Mouse (Mus musculus) heart, embryonic 16.5 days (tissue): ENCODE results near the gene Cracr2b. TPM values are rescaled to one million over a fixed set of nuclear protein-coding genes. Genes with fewer than 3 reads are reported as not detected.
"Not testable (repeated sequence)": the region's sequence is repeated elsewhere in the genome, so short reads cannot be mapped to it uniquely, and the experiment has no call there.

Source experiments
- ATAC-seq: fragments of 200-750 bp; cut with Nextera tagmentation; replicated peaks from 2 replicates; pipeline ENCODE4 v1.8.0; 2017; ENCODE audit warnings: moderate number of reproducible peaks; ENCODE audit not compliant: insufficient read depth, low FRiP score; ENCODE audit errors: extremely low read depth
- H3K27ac ChIP-seq: fragments of 300-500 bp; sonication (generic); 2 replicates; pipeline ENCODE4 v1.5.1; 2014; ENCODE audit warnings: mild to moderate bottlenecking, low read length, control low read depth, moderate library complexity
- H3K27me3 ChIP-seq: fragments of 300-500 bp; sonication (generic); 2 replicates; pipeline ENCODE4 v1.6.1; 2014; ENCODE audit warnings: low read length, mixed read lengths; ENCODE audit not compliant: control insufficient read depth, insufficient read depth
- H3K36me3 ChIP-seq: fragments of 300-500 bp; sonication (generic); 2 replicates; pipeline ENCODE4 v1.6.1; 2014; ENCODE audit not compliant: control insufficient read depth, insufficient read depth
- H3K4me1 ChIP-seq: fragments of 300-500 bp; sonication (generic); 2 replicates; pipeline ENCODE4 v1.6.1; 2014; ENCODE audit warnings: low read length, mixed read lengths; ENCODE audit not compliant: control insufficient read depth, insufficient read depth
- H3K4me2 ChIP-seq: fragments of 300-500 bp; sonication (generic); 2 replicates; pipeline ENCODE4 v1.6.1; 2014; ENCODE audit warnings: low read depth, mild to moderate bottlenecking, control low read depth, low read length
- H3K4me3 ChIP-seq: fragments of 300-500 bp; sonication (generic); 2 replicates; pipeline ENCODE4 v1.5.1; 2014; ENCODE audit warnings: mild to moderate bottlenecking, control low read depth, low read length
- H3K9ac ChIP-seq: fragments of 300-500 bp; sonication (generic); 2 replicates; pipeline ENCODE4 v1.6.1; 2014; ENCODE audit warnings: low read length, control low read depth
- H3K9me3 ChIP-seq: fragments of 300-500 bp; sonication (generic); replicated peaks from 2 replicates; pipeline ENCODE4 v1.6.1; 2016; ENCODE audit warnings: low read length; ENCODE audit not compliant: control insufficient read depth
- WGBS: fragments of 180-500 bp; shearing (Covaris S2); extraction: QIAGEN DNeasy Blood & Tissue Kit; methylation state at CpG from one replicate; pipeline ENCODE4 v1.1.7; 2014; 5-methylcytosine and 5-hydroxymethylcytosine counted together
- polyA plus RNA-seq: library from polyadenylated mRNA; unstranded; fragments of >200 nt; fragmentation: Nextera tagmentation; extraction: Ambion mirVana; gene quantifications from 2 replicates; pipeline ENCODE4 v1.2.1, GENCODE M21; 2015

Cracr2b gene
- polyA plus RNA-seq, 1 experiment from 2014 or later, result 24.2 TPM

GRCm38 (mm10) chr7:141438201-141438968, 22.5 kb upstream of the Cracr2b start:
- no peaks in the 10 kb centered on the region for H3K27me3 ChIP-seq
- H3K9ac ChIP-seq, result no peak overlapping the region
- H3K4me2 ChIP-seq, result no peak overlapping the region
- peaks cover 39% of the 10 kb centered on the region for H3K4me1 ChIP-seq
- WGBS, result 88% methylated on average over 12 of the region's 12 CpGs
- H3K36me3 ChIP-seq, result peaks cover 12% of the 10 kb centered on the region
- ATAC-seq, result no peak
- H3K4me3 ChIP-seq, result no peak overlapping the region
- H3K9me3 ChIP-seq, result no peaks in the 10 kb centered on the region
- H3K27ac ChIP-seq, result no peak overlapping the region

GRCm38 (mm10) chr7:141439140-141439679, 21.7 kb upstream of the Cracr2b start:
- Histone ChIP-seq H3K36me3 (peaks cover 10% of the 10 kb centered on the region), H3K9me3 (no peaks in the 10 kb centered on the region), H3K4me1 (peaks cover 39% of the 10 kb centered on the region), H3K9ac (no peak overlapping the region), H3K4me2 (no peak overlapping the region), H3K4me3 (no peak overlapping the region), H3K27me3 (no peaks in the 10 kb centered on the region), H3K27ac (no peak overlapping the region)
- no peak for ATAC-seq
- WGBS, result 93% methylated on average over 10 of the region's 10 CpGs

DNA sequence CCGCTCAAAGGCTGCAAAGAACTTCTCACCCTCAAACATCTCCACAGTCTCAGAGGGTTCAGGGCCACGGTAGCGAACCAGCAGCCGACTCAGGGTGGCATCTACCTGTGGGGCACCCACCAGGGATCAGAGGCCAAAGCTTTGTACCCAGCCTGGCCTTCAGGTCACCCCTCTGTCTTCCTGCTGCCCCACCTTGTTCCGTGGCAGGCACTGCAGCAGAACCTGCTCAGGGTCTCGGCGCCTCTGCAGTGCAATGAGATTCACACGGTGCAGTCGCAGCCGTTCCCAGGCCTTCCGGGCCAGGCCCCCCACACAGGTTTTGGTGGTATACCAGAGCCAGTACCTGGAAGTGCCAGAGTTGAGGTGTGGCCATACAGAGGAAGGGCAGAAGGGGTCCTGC, 21.1 kb upstream of the Cracr2b start:
- H3K36me3 ChIP-seq, result peaks cover 10% of the 10 kb centered on the region
- no peak overlapping the region for H3K9ac ChIP-seq
- H3K9me3 ChIP-seq, result no peaks in the 10 kb centered on the region
- no peak overlapping the region for H3K27ac ChIP-seq
- peaks cover 35% of the 10 kb centered on the region for H3K4me1 ChIP-seq
- no peak for ATAC-seq
- H3K27me3 ChIP-seq, result no peaks in the 10 kb centered on the region
- WGBS, result 93% methylated on average over 11 of the region's 11 CpGs
- H3K4me3 ChIP-seq, result no peak overlapping the region
- no peak overlapping the region for H3K4me2 ChIP-seq

DNA sequence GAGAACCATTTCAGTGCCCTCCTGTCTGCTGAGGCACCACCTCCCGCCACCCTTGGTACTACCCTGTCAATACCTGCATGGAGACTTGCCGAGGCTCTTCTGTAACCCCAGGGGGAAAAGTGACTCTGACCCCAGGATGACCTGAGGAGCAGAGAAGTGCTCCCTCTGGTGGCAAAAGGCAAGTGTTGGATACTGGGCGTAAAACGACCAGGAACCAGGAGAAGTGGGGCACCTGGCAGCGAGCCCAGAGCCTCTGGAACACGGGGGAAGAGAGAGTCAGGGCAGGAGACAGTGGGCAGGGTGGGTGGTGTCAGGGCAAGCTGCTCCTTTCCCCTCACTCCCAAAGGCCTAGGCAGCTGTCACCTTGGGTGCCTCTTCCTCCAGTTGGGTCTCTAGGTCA, 20.3 kb upstream of the Cracr2b start:
- no peak for ATAC-seq
- peaks cover 31% of the 10 kb centered on the region for H3K4me1 ChIP-seq
- H3K36me3 ChIP-seq, result peaks cover 10% of the 10 kb centered on the region
- H3K4me2 ChIP-seq, result no peak overlapping the region
- no peak overlapping the region for H3K27ac ChIP-seq
- H3K27me3 ChIP-seq, result no peaks in the 10 kb centered on the region
- H3K4me3 ChIP-seq, result no peak overlapping the region
- 21% methylated on average over 6 of the region's 6 CpGs for WGBS
- no peaks in the 10 kb centered on the region for H3K9me3 ChIP-seq
- no peak overlapping the region for H3K9ac ChIP-seq

GRCm38 (mm10) chr7:141441460-141441859, 19.4 kb upstream of the Cracr2b start:
- no peak for ATAC-seq
- whole genome bisulfite sequencing, result 93% methylated on average over 9 of the region's 9 CpGs
- no peaks in the 10 kb centered on the region for H3K9me3 ChIP-seq
- H3K4me3 ChIP-seq, result no peak overlapping the region
- no peaks in the 10 kb centered on the region for H3K27me3 ChIP-seq
- H3K4me2 ChIP-seq, result no peak overlapping the region
- H3K9ac ChIP-seq, result no peak overlapping the region
- H3K36me3 ChIP-seq, result peaks cover 10% of the 10 kb centered on the region
- peaks cover 28% of the 10 kb centered on the region for H3K4me1 ChIP-seq
- H3K27ac ChIP-seq, result no peak overlapping the region

DNA sequence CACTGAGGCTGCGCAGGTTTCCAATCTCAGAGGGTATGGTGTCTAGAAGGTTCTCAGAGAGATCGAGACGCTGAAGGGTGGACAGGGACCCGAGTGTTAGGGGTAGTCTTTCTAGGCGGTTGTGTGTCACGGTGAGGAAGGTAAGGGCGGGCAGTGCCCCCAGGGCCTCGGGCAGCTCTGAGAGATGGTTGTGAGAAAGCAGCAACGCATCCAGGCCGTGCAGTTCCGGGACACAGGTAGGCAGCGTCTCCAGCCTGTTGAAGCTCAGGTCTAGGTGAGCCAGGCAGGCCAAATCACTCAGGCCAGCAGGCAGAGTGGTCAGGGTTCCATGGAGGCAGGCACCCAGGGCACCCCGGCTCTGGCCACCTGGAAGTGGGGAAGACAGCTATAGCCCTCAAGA, 18.7 kb upstream of the Cracr2b start:
- ATAC-seq, result no peak
- H3K27me3 ChIP-seq, result no peaks in the 10 kb centered on the region

GRCm38 (mm10) chr7:141443081-141443821, 17.6 kb upstream of the Cracr2b start:
- H3K27me3 ChIP-seq, result no peaks in the 10 kb centered on the region
- peak overlapping the region; percentile 96 for H3K4me2 ChIP-seq
- no peak for ATAC-seq
- peak overlapping the region; percentile 24; the same call in 1 of the 2 replicates for H3K27ac ChIP-seq
- no peaks in the 10 kb centered on the region for H3K9me3 ChIP-seq
- H3K4me1 ChIP-seq, result peaks cover 25% of the 10 kb centered on the region
- WGBS, result 15% methylated on average over 12 of the region's 12 CpGs
- H3K9ac ChIP-seq, result peak overlapping the region; percentile 76
- H3K4me3 ChIP-seq, result peak overlapping the region; percentile 66
- H3K36me3 ChIP-seq, result peaks cover 8% of the 10 kb centered on the region

More for the DNA sequence above, 18.7 kb upstream of the Cracr2b start:
- Histone ChIP-seq H3K4me2 (no peak overlapping the region), H3K9me3 (no peaks in the 10 kb centered on the region), H3K4me3 (no peak overlapping the region; the same call in 1 of the 2 replicates), H3K4me1 (peaks cover 24% of the 10 kb centered on the region), H3K27ac (no peak overlapping the region), H3K9ac (peak overlapping the region; percentile 76), H3K36me3 (peaks cover 10% of the 10 kb centered on the region)
- WGBS, result 89% methylated on average over 13 of the region's 13 CpGs

DNA sequence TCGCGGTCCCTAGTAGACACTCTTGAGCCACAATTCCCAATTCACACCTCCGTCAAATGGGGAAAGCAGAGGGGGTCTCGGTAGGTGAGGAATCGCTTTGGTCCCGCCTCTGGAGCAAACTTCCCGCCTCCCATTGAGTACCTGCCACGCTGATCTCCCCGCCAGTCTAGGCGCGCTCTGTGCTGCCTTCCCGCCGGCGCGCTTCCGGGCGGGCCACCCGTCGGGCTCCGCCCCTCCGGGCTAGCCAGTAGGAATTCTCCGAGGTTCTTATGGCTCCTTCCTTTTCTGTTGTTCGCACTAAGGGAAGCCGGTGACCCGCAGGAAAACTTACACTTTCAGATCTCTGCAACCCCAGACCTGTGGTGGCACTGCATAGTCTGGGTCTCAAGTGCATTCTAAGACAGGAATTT, 17.1 kb upstream of the Cracr2b start, which contains the start of gene Pidd1:
Pidd1 (minus strand) TSS at position 198 of the 410 bp plus-strand sequence.
- Histone ChIP-seq H3K27me3 (no peaks in the 10 kb centered on the region), H3K9ac (peak within 1 kb of the TSS; percentile 76), H3K4me2 (peak within 1 kb of the TSS; percentile 96), H3K4me1 (peaks cover 31% of the 10 kb centered on the region), H3K9me3 (no peaks in the 10 kb centered on the region), H3K27ac (peak within 1 kb of the TSS; percentile 76), H3K4me3 (peak within 1 kb of the TSS; percentile 66), H3K36me3 (peaks cover 10% of the 10 kb centered on the region)
- WGBS, result under 1% methylated on average over 25 of the region's 25 CpGs
- ATAC-seq, result peak; percentile 52

- H3K27ac ChIP-seq, H3K27me3 ChIP-seq, ATAC-seq, H3K4me3 ChIP-seq, H3K9me3 ChIP-seq, H3K4me2 ChIP-seq, H3K9ac ChIP-seq: not testable (repeated sequence)
- H3K36me3 ChIP-seq, result peaks cover 17% of the 10 kb centered on the region
- H3K4me1 ChIP-seq, result peaks cover 26% of the 10 kb centered on the region
- 79% methylated on average over 3 of the region's 3 CpGs for WGBS
Measured at GRCm38 (mm10) chr7:141446374-141446773, 14.5 kb upstream of the Cracr2b start.
